Mouse (Mus musculus): ENCODE measurements at regions not wholly inside any gene's neighbourhood (a gene's known extent, or its start where the extent isn't known, plus 50 kb on each side); places are given as distances from the start of the nearest gene placed in this dataset.

DNA sequence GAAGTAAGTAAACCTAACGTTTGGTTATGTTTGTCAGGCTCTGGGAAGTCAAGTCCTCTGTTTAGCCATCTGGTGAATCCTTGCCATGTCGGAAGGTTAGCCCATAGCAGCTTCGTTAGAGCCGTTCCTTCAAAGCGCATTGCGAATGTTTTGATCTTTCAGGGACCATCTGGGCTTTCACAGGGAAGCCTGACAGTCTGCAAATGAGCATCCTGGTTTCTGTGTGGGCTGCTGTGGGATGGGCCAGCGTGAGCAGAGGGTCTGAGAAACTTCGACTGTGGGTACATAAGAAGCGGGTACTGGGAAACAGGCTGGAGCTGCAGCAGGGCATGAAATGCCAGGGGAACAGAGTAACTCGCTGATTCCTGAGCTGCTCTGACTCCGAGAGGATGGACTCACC is 274.7 kb upstream of the Nr2f2 start:
- no peak for DNase-seq

DNA sequence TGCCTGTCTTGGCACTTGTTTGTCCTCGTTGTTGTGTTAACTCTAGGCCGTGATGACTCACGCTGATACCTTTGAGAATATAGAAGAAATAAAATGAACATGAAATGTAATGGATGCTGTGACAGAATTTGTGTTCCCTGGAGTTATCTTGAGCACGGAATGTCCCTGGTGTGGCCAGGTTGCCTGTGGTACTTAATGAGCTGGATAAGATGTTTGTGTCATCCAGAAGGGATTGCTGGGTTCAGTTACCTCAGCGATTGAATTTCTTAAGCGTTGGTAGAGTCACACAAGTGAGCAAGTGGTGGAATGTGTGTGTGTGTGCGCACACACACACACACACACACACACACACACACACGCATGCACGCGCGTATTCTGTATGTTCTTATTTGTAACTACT is 274.0 kb upstream of the Nr2f2 start:
- DNase-seq, result no peak

DNA sequence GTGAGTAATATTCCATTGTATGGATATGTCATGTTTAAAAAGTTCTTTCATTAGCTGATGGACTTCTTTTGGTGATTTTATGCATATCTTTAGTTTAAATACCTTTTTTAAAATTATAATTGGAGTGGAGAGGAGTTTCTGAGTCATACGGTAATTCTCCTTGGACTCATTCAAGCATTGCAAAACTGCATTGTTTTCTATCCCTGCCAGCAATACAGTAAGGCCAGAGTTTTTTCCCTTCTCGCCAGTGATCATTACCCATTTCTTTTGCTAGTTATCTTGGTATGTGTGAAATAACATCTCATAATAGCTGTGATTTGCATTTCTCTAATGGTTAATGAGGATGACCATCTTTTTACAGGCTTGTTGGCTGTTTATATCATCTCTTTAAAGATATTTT is 271.6 kb upstream of the Nr2f2 start:
- DNase-seq, result no peak

DNA sequence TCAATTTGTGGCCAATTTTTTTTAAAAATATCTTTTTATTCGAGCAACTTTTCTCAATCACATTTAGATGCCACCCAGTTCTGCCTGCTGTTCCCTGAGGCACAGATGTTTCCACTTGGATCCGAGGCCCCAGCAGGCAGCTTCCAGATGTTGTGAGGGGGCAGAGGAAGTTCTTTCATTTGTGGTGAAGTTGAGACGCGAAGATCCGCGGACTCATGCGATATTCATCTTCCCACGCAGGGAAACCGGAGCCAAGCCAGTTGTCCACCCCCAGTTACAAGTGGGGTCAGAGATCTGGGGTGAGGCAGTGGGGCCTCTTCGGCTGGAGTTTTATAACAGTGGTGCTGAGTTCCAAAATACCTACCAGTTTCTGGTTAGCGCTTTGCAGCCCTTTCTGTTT is 267.5 kb upstream of the Nr2f2 start:
- DNase-seq, result peak; percentile 30

DNA sequence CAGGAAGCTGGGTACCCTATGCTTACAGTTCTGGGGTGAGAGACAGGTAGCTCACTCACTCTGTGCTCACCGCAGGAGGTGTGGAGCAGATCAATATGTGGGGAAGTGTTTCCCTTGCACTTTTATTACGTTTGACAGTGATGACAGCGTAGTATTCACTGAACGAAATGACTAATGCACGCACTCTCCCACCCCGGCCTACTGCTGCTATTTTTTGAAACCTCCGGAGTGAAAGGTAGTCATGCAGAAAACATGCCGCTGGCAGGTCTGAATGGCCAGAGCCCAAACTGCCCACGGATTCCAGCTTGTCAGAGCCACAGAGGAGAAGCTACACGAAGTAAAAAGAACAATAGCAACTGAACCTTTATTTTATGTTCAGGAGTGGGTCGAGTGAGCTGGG is 267.0 kb upstream of the Nr2f2 start:
- peak; percentile 54 for DNase-seq

DNA sequence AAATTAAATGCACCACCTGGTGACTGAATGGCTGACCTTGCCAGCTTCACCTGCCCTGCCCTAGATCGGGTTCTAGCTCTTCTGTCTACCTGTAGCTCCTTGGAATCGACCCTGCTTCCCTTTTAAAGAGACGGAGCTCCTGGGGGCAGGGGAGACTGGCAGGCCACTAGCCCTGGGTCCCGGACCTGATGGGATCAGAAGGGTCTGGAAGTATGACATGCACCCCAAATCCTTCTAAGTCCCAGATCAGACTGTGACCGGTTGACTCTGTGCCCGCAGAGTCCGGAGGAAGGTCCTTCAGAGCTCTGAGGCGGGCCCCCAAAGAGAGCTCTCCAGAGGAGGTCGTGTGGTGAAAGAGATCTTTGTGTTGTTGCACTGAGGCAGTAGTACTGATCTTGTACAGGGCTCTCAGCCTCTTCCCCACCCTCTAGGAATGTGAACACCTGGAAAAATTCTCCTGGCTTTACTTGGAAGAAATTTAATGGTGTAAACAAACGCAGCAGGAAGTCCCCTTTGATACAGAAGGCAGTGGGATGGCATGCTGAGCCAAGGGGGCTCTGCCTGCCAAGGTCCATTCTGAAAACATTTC is 259.2 kb upstream of the Nr2f2 start:
- peak; percentile 34 for DNase-seq

DNA sequence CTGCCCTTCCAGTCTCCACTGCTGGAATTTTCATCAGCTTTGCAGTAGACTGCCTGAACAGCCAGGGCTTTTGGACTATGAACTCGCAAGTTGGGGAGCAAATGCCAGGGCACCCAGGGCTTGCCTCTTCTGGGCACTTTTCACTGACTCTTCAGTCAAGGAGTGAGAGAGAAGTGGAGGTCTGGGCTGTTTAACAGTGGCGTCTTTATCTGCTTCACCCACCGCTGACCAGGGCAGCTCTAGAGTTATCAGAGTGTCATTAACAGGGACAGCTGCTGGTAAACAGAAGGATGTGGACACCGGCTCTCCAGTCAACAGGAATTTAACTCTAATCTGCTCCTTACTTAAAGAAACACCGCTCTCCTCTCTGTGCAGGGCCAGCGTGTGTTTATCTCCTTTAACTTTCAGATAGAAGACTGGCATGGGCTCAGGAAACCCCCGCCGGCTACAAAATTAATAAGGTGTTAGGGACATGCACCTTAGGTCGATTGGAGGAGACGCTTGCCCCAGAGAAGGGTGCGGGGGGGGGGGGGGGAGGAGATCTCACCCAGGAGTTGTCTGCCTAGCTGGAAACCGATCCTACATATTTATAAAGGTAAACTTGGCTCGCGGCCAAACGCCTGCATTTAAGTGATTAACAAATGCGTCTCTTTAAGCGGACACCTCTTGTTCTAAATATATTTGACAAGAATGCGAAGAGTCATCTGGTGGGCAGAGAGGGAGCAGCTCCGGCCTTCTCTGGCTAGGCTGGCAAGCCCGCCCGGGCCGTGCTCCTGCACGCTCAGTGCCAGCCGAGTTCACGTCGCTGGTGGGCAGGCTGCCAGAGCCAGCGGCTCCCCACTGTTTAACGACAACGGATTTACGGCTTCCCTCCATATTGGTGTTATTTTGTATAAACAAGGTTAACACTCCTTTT is 258.4 kb upstream of the Nr2f2 start:
- DNase-seq, result peak; percentile 84

DNA sequence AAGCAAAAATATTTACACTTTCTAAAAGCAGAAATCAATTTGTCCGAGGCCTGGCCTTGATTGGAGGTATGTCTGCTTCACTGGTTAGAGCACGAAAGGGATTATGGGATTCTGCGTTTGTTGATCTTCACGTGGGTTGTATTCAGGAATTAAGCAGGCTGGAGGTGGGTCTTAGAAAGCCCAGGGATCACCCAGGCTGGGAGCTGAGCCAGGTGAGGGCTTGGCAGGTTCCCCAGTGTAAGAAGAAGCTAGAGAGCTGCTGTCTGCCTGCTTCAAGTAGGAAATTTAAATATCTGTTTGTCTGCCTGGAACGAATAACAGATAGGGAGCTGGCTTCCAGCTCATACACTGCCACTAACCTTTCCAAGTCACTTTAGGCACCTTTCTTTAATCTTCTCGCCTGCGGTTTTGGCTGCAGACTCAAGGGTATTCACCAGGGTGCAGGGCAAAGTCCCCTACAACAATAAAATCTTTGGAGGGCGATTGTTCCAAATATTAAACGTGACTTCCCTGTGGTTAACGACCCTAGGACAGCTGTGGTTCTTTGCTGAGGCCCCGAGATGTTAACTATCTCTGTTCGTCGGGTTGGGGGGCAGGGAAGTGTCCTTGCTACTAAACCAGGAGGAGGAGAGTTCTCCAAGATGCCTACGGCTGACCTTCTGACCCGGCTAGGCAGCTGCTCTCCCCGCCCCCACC is 257.6 kb upstream of the Nr2f2 start:
- DNase-seq, result peak; percentile 82

DNA sequence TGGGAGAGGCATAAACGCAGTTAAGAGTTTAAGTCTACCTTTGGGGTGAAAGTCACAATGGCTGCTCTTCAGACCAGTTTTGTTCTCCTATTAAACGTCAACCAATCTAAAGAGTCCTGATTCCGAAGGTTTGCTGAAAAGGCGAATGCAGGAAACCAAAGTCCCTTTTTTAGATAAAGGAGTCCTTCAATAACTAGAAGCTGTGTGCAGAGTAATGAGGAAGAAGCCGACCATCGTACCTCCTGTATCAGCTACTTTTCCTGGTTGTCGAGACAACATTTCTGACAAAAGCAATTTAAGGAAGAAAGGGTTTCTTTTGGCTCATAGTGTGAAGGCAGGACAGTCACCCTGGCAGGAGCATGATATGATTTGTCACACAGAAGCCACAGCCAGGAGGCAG is 252.9 kb upstream of the Nr2f2 start:
- DNase-seq, result no peak

DNA sequence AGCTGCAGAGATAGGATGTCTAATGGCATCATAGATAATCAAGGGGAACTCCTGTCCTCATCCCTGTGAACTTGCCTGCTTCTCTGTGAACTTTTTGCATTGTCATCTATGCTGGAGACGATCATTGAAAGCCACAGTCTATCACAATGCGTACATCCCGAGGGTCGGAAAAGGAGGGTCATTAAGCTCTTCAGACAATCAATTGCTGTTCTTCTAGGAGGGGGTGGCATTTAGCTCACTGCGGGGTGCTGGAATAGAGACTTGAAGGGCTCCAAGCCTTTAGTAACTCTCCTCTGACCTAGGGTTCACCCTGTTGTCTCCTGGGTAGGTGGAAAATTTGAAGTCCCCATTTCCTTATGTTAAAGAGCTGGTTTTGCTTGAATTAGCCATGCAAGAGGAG is 251.7 kb upstream of the Nr2f2 start:
- no peak for DNase-seq

DNA sequence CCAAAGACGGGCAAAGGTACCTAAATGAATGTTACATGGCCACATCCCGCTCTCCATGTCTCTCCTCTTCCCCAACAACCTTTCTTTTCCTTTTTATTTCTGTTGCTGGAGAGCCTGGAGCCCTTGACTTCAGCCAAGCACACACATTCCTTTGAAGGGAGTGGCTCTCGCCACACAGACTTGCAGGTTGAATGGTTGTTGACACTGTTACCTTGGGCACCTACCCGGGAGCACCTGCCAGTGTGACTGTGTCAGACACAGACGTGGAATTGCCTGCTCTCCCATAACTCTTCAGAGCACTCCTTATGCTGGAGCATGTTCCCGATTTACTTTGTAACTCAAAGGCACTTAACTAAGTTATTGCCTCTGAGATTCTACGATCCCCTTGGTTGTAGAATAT is 240.0 kb upstream of the Nr2f2 start:
- DNase-seq, result no peak

DNA sequence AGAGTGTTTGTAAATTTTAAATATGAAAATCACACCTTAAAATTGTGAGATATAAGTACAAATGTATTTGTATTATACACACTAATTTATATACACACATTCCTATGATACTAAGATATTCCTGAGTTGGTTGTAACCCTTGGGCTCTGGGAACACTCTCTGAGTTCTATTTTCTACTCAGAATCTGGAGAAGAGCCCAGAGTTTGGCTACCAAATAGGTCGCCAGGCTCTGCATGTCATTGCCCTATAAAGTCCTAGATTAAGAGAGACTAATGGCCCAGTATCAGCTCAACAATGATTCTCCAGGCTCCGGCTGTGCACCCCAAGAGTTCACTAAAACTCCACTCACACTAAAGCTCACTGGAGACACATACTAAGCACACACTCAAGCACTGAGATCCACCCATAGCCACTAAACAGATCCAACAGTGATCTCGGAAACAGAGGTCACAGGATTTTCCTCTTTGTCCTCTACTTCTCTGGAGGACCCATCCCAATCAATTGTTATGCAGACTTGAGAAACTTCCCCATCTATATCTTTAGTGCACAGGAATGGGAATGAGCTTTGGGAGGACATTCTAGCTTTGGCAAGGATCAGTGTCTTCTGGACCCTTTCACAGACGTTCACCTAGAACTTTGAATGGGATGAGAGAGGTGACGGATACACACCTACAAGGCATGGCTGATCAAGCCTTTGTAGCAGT is 238.1 kb upstream of the Nr2f2 start:
- DNase-seq, result no peak

DNA sequence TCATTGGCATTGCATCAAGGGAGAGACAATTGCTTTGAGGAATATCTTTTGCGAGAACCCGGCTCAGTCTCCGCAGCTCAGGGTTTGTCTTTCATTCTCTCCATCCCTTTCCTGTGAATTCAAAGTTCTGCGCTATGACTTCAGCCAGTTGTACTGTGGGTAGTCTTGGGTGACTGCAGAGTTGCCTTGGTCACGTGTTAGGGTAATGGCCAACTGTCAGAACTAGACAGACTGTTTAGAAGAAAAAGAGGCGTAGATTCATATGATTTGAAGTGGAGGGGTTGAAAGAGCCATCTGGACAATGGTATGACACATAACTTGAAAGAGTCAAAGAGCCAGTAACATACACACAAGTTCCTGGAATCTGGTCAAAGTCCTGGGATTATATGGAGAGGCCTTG is 226.5 kb upstream of the Nr2f2 start:
- DNase-seq, result no peak

DNA sequence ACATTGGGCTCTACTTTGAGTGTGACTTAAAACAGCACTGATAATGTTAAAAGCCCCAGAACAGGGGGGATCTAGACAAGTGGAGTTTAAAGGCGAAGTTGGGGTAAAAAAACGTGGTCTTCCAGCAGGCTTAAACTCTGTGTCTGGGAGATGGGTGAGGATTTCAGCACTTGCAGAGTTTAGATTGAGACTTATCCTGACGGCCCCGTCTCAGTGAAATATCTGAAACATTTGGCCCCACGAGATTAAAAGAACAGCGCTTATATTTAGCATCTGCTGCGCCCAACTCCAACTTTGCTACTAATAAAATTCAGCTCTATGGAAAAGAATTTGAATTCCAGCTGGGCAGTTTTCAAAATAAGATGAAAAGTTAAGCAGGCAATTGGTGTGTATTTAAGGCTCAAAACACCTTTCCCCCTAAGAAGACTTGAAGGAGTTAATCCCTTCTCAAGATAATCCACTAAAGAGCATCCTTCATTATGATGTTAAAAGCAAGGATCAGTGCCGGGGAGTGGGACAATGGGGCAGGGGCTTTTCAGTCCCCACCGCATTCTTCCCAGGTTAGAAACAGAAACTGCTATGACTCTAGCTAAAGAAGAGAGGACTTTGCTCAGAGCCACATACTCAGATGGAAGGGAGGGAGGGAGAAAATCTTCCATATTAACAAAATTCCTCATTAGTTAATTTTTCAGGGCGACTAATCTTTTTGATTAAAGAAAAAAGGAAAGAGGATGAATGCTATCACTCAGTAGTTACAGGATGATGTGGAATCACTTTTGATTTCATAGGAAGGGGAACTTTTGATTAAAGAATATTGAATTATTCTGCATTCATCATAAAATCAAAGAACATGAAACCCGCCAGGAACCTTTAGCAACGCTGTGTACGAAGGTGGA is 225.1 kb upstream of the Nr2f2 start:
- peak; percentile 11 for DNase-seq

DNA sequence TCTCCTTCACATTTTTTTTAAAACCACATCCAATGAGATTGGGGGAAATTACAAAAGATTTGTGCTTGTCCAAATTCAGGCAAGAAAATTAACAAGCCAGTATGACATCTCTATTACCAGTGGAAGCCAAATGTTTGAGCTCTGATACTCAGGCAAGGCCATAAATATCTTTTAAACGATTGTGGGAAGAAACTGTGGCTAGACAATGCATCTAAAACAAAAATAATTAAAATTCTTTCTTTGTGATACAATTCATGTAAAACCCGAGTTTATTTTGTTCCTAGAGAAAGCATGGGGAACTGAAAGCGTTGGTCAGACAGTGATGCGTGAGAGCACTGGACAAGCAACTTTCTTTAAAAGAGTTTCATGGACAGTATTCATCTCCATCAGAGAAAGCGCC is 223.2 kb upstream of the Nr2f2 start:
- no peak for DNase-seq

DNA sequence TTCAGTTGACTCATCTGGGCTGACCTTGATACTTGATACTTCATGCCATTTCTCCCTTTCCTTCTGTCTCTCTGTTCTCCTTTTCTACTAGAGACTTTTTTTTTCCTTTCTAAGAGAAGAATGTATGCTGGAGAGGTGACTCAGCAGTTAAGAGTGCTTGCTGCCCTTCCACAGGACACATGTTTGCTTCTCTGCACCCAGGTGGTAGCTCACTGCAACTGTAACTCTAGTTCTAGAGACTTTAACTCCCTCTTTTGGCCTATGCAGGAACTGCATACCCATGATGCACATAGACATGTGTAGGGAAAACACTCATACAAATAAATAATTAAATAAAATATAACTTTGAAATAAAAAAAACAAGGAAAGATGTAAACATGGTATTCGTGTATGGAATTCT is 221.5 kb upstream of the Nr2f2 start:
- no peak for DNase-seq

DNA sequence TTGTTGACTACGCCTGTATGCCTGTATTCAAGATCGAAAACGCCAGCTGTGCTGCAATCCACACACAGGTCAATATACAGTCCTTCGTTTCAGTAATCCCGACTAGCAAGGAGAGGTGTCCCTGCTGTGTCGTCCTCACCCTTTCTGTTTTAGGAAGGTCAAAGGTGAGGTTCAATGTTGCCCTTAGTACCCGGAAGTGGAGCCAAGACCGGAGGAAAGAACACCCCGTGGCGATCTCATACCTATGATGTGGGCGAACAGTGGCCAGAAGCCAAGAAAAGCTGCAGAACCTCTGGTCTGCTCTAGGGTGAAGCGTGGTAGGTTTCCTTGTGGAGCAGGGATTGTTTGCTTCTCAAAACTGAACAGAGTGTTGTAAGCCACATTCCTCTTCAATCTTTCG is 217.9 kb upstream of the Nr2f2 start:
- no peak for DNase-seq

DNA sequence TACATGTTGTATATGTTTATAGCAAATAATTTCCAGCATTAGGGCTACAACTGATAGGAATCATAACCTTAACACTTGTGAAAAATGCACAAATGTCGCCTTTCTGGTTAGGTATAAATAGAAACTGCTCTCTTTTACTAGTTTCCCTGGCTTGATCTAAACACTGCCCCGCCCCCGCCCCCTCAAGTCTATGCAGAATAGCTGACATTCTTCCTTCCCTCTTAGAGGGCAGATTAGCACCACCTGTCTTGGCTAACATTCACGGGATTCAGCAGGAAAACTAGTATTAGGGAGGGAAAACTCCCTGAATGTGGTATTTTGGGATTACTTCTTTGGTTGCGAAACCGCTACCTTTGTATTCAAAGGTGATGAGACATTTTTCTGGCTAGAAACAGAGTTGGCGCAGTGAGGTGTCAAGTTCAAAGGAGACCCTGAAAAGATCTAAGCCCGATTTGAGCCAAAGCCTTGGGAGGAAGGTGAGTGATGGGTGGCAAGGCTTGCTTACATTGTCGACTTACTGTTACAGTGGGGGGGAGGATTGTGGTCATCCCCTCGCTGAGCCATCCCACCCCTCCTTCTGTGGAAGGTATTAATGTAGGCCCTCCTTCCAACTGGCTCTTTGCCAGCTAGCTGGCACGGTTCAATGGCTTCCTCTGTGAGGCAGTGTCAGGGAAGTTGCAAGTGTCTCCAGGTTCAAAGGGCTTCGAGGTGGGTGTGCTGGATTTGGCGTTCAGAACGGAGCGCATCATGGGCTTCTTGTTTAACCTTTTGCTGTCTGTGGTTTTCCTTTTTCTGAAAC is 209.8 kb upstream of the Nr2f2 start:
- peak; percentile 78 for DNase-seq

DNA sequence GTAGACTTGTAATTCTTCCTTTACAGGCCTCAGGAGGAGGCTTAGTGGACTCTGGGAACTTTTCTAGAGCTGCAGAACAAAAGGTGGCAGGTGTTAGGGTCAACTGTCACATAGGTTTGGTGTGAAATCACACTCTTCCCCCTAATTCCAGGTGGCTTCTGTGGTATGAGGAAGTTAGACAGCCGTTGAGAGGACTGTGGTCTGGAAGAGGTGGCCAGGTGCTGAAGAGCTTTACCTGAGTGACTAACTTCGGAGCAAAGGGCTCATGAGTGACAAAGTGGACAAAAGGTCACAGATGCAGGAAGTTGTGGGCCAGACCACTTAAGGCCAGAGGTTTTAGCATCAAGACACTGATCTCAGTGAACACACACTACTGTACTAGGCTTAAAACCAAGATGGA is 209.1 kb upstream of the Nr2f2 start:
- no peak for DNase-seq

DNA sequence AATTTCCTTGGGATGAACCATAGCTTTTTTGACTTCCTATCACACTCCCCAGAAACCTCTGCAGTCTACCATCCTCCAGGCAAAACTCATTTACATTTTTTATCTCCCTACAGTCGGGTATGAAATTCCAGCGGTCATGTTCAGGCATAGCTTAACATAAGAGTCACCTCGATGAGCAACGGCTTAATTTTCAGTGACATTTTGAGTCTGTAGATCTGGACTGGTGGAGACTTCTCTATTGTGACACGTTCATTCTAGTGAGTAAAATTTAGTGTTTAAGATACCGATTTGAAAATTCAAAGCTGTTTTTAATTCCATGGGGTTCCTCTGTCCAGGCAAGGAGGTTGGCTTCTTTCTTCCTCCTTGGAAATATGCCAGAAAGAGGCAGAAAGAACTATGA is 207.7 kb upstream of the Nr2f2 start:
- no peak for DNase-seq

DNA sequence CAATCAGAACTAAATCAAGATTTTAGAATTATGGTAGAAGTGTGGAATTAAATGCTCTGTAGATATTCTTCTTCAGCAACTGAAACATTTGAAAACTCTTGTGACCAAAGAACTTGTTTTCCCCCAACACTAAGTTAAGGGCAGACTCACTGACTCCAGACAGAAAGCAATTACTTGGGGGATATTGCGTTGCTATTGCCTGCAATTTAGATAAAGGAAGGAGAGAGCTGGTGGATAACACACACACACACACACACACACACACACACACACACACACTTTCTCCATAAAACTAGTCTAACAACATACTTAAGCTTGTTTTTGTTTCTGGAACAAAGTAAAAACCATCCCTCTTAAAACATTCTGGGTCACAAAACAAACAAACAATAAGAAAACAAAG is 198.5 kb upstream of the Nr2f2 start:
- no peak for DNase-seq

Measured in kidney, postnatal 10 days (tissue).